Mouse (Mus musculus): ENCODE data around the gene Vps54. TPM values are rescaled to one million over a fixed set of nuclear protein-coding genes. Genes with fewer than 3 reads are reported as not detected.
"Not testable (repeated sequence)": the region's sequence is repeated elsewhere in the genome, so short reads cannot be mapped to it uniquely, and the experiment has no call there.

Gene Vps54
- polyA plus RNA-seq, 1 experiment: 6.3 TPM

DNA sequence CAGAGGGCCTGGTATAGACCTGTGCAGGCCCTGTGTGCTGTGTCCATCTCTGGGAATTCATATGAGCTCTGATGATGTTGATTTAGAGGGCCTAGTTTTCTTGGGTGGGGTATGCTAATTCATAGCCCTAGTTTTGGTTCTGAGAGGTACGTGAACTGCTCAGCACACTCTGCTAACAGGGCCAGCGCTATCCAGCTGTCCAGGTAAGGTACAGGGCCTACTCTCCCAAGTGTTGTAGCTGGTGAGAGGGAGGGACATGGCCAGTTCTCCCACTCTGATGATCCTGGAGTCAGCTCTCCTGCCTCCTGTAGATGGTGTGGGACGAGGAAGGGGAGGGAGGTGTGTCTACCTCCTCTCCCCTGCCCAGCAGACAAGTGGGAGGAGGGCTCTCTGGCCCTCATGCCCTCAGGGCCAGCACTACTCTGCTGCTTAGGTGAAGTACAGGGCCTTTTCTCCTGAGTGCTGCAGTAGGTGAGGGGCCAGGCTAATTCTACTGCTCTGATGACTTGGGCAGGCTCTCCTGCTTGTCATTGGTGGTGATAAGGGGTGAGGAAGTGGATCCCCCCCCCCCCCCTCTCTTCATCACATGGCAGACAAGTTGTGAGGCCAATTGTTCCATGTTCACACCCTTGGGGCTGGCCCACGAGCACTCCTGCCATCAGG is 8.3 kb downstream of the Vps54 start:
- Histone ChIP-seq H3K4me3 (ENCODE audit: insufficient read depth, poor library complexity, severe bottlenecking) (no peak overlapping the region), H3K36me3 (ENCODE audit: control insufficient read depth, insufficient read depth) (no peaks in the 10 kb centered on the region), H3K79me3 (ENCODE audit: low read depth) (peaks cover 82% of the 10 kb centered on the region), H3ac (ENCODE audit: control insufficient read depth, insufficient read length, low read depth) (no peak overlapping the region), H3K79me2 (ENCODE audit: control insufficient read depth, insufficient read depth) (peaks cover 100% of the 10 kb centered on the region), H3K27me3 (ENCODE audit: control insufficient read depth, insufficient read depth, insufficient read length) (no peaks in the 10 kb centered on the region)
- TF ChIP-seq MYOD1 (IDR thresholded peaks at IDR 0.05; ENCODE audit: control insufficient read depth, insufficient read length, low read depth) (no peak), MYOG (IDR thresholded peaks at IDR 0.05; ENCODE audit: control insufficient read depth, extremely low read depth, insufficient read length) (no peak), USF1 (IDR thresholded peaks at IDR 0.05; ENCODE audit: low read depth) (no peak), FOSL1 (IDR thresholded peaks at IDR 0.05; ENCODE audit: insufficient read depth, low read length, poor library complexity, severe bottlenecking) (no peak), CEBPB (IDR thresholded peaks at IDR 0.05; ENCODE audit: low read depth) (no peak), MAX (IDR thresholded peaks at IDR 0.05) (no peak)

DNA sequence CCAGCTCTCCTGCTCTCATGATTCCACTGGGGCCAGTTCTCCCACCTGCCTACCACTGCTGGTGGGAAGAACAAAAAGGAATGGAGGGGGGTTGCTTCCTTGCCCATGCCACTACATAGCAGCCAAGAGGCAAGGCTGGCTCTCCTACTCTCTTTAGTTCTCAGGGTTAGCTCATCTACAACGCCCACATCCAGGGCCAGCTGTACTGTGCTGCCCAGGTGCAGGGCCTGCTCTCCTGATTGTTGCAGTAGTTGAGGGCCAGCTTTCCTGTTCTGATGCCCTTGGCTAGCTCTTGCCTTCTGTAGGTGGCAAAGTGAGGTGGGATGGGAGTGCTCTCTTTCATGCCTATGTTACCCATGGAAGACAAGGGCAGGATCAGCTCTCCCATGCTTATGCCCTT is 8.9 kb downstream of the Vps54 start:
- Histone ChIP-seq H3ac (ENCODE audit: control insufficient read depth, insufficient read length, low read depth) (no peak overlapping the region), H3K79me3 (ENCODE audit: low read depth) (peaks cover 81% of the 10 kb centered on the region), H3K36me3 (ENCODE audit: control insufficient read depth, insufficient read depth) (no peaks in the 10 kb centered on the region), H3K79me2 (ENCODE audit: control insufficient read depth, insufficient read depth) (peaks cover 100% of the 10 kb centered on the region), H3K27me3 (ENCODE audit: control insufficient read depth, insufficient read depth, insufficient read length) (no peaks in the 10 kb centered on the region), H3K4me3 (ENCODE audit: insufficient read depth, poor library complexity, severe bottlenecking) (no peak overlapping the region)
- TF ChIP-seq MYOD1 (IDR thresholded peaks at IDR 0.05; ENCODE audit: control insufficient read depth, insufficient read length, low read depth) (no peak), USF1 (IDR thresholded peaks at IDR 0.05; ENCODE audit: low read depth) (no peak), CEBPB (IDR thresholded peaks at IDR 0.05; ENCODE audit: low read depth) (no peak), MAX (IDR thresholded peaks at IDR 0.05) (no peak), CTCF (IDR thresholded peaks at IDR 0.05; ENCODE audit: control insufficient read depth, insufficient read depth, insufficient read length) (no peak), FOSL1 (IDR thresholded peaks at IDR 0.05; ENCODE audit: insufficient read depth, low read length, poor library complexity, severe bottlenecking) (no peak)

DNA sequence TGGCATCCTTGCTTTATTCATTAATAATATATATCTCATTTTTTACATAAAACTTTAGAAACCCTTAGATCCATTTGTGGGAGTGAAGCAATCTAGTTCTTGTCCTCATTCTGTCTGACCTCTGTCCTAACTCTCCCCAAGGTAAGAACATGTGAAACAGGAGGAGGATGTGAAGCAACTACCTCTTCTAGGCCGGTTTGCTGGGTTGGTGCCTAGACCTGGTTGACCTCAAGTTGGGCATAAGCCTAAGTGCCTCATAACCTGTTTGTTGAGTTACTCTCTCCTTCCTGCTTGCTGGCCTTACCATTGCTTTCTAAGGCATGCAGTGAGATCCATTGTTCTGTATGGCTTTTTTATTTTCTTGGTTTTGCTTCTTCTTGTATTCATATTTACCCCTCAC is 11.3 kb downstream of the Vps54 start:
- TF ChIP-seq USF1 (IDR thresholded peaks at IDR 0.05; ENCODE audit: low read depth) (no peak), CEBPB (IDR thresholded peaks at IDR 0.05; ENCODE audit: low read depth) (no peak), CTCF (IDR thresholded peaks at IDR 0.05; ENCODE audit: control insufficient read depth, insufficient read depth, insufficient read length) (no peak), MYOG (IDR thresholded peaks at IDR 0.05; ENCODE audit: control insufficient read depth, extremely low read depth, insufficient read length) (no peak), FOSL1 (IDR thresholded peaks at IDR 0.05; ENCODE audit: insufficient read depth, low read length, poor library complexity, severe bottlenecking) (no peak), MAX (IDR thresholded peaks at IDR 0.05) (no peak), MYOD1 (IDR thresholded peaks at IDR 0.05; ENCODE audit: control insufficient read depth, insufficient read length, low read depth) (no peak)
- Histone ChIP-seq H3K79me2 (ENCODE audit: control insufficient read depth, insufficient read depth) (peaks cover 100% of the 10 kb centered on the region), H3ac (ENCODE audit: control insufficient read depth, insufficient read length, low read depth) (no peak overlapping the region), H3K4me3 (ENCODE audit: insufficient read depth, poor library complexity, severe bottlenecking) (no peak overlapping the region), H3K79me3 (ENCODE audit: low read depth) (peaks cover 70% of the 10 kb centered on the region), H3K27me3 (ENCODE audit: control insufficient read depth, insufficient read depth, insufficient read length) (no peaks in the 10 kb centered on the region), H3K36me3 (ENCODE audit: control insufficient read depth, insufficient read depth) (no peaks in the 10 kb centered on the region)

DNA sequence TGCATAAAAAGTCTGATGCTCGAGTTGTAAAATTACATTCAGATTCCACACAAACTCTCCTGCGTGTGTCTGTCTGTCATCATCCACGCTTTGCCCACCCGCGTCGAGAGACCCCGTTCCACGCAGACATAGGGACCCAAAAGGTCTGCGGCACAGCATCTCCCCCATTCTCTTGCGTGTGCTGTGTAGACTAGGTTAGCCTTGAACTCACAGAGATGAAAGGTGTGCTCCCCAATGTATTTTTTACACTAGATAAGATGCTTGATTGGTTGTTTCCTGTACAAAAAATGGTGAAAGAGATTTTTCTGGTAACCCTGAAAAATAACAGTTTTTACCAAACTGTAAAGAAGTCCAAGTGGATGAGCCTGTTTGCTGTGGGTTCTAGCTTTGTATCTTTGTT is 19.5 kb downstream of the Vps54 start:
- peaks cover 75% of the 10 kb centered on the region for H3K79me2 ChIP-seq (ENCODE audit: control insufficient read depth, insufficient read depth)
- H3ac ChIP-seq (ENCODE audit: control insufficient read depth, insufficient read length, low read depth); H3K4me3 ChIP-seq (ENCODE audit: insufficient read depth, poor library complexity, severe bottlenecking); H3K36me3 ChIP-seq (ENCODE audit: control insufficient read depth, insufficient read depth); H3K27me3 ChIP-seq (ENCODE audit: control insufficient read depth, insufficient read depth, insufficient read length): not testable (repeated sequence)
- H3K79me3 ChIP-seq (ENCODE audit: low read depth): peaks cover 39% of the 10 kb centered on the region

DNA sequence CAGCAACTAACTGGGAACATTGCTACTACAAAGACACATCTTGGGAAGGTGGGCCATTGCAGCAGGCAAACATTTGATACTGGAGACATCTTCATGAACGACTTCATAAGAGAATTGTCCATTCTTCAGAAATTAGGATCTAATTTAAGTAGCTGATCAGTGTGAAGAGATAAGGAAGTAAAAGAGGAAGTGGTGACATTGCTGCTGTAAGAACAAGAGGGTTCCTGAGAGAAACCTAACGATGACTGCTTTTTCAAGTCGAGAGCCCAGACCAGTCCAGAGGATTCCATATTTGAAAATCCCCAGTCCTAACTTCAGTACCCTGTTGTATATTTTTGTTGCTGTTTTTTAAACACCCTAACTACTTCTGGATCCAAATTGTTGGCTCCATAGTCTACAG is 26.3 kb downstream of the Vps54 start:
- H3K36me3 ChIP-seq (ENCODE audit: control insufficient read depth, insufficient read depth): peaks cover 31% of the 10 kb centered on the region
- H3K79me3 ChIP-seq (ENCODE audit: low read depth): peaks cover 13% of the 10 kb centered on the region
- no peak for TF ChIP-seq MYOG (IDR thresholded peaks at IDR 0.05; ENCODE audit: control insufficient read depth, extremely low read depth, insufficient read length)
- TF ChIP-seq MAX (IDR thresholded peaks at IDR 0.05): no peak
- TF ChIP-seq CEBPB (IDR thresholded peaks at IDR 0.05; ENCODE audit: low read depth): no peak
- no peak for TF ChIP-seq FOSL1 (IDR thresholded peaks at IDR 0.05; ENCODE audit: insufficient read depth, low read length, poor library complexity, severe bottlenecking)
- TF ChIP-seq CTCF (IDR thresholded peaks at IDR 0.05; ENCODE audit: control insufficient read depth, insufficient read depth, insufficient read length): no peak
- no peak for TF ChIP-seq MYOD1 (IDR thresholded peaks at IDR 0.05; ENCODE audit: control insufficient read depth, insufficient read length, low read depth)
- TF ChIP-seq USF1 (IDR thresholded peaks at IDR 0.05; ENCODE audit: low read depth): no peak
- H3K79me2 ChIP-seq (ENCODE audit: control insufficient read depth, insufficient read depth): peaks cover 30% of the 10 kb centered on the region
- H3K27me3 ChIP-seq (ENCODE audit: control insufficient read depth, insufficient read depth, insufficient read length): no peaks in the 10 kb centered on the region
- H3ac ChIP-seq (ENCODE audit: control insufficient read depth, insufficient read length, low read depth): no peak overlapping the region
- H3K4me3 ChIP-seq (ENCODE audit: insufficient read depth, poor library complexity, severe bottlenecking): no peak overlapping the region

DNA sequence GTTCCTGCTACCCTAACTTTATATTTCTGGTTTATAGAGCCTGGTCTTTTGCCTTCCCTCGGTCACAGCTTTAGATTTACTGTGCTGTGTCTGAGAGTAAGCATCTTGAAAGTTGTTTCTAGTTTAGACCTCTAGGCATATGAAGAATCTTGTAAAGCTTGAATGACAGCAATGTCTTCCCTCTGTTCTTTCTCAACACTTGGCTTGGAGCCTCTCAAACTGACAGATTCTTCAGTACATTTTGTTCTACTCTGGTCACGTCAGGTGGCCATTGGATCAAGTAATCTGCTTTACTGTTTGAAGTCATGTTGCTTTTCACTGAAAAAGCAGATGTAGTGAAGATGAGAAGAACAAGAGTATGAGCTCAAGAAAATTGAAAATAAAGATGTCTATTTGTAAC is 37.1 kb downstream of the Vps54 start:
- no peaks in the 10 kb centered on the region for H3K79me2 ChIP-seq (ENCODE audit: control insufficient read depth, insufficient read depth)
- TF ChIP-seq FOSL1 (IDR thresholded peaks at IDR 0.05; ENCODE audit: insufficient read depth, low read length, poor library complexity, severe bottlenecking) (no peak), MYOD1 (IDR thresholded peaks at IDR 0.05; ENCODE audit: control insufficient read depth, insufficient read length, low read depth) (no peak), CEBPB (IDR thresholded peaks at IDR 0.05; ENCODE audit: low read depth) (no peak), USF1 (IDR thresholded peaks at IDR 0.05; ENCODE audit: low read depth) (no peak), MYOG (IDR thresholded peaks at IDR 0.05; ENCODE audit: control insufficient read depth, extremely low read depth, insufficient read length) (no peak), MAX (IDR thresholded peaks at IDR 0.05) (no peak)

More for the DNA sequence above, 37.1 kb downstream of the Vps54 start:
- Histone ChIP-seq H3K27me3 (ENCODE audit: control insufficient read depth, insufficient read depth, insufficient read length) (no peaks in the 10 kb centered on the region), H3K4me3 (ENCODE audit: insufficient read depth, poor library complexity, severe bottlenecking) (no peak overlapping the region), H3K36me3 (ENCODE audit: control insufficient read depth, insufficient read depth) (peaks cover 34% of the 10 kb centered on the region), H3K79me3 (ENCODE audit: low read depth) (no peaks in the 10 kb centered on the region), H3ac (ENCODE audit: control insufficient read depth, insufficient read length, low read depth) (no peak overlapping the region)

Data from C2C12 (cell line).